Mouse (Mus musculus) hindbrain, embryonic 12.5 days (tissue): ENCODE results near the gene Wdfy4. TPM values are rescaled to one million over a fixed set of nuclear protein-coding genes. Genes with fewer than 3 reads are reported as not detected.

Experiments used
- ATAC-seq: fragments of 200-750 bp; cut with Nextera tagmentation; 2 replicates; pipeline ENCODE4 v1.8.0; 2017; ENCODE audit warnings: moderate TSS enrichment; ENCODE audit not compliant: low FRiP score
- H3K27ac ChIP-seq: fragments of 300-500 bp; sonication (generic); 2 replicates; pipeline ENCODE4 v1.5.1; 2016; ENCODE audit warnings: mild to moderate bottlenecking
- H3K27me3 ChIP-seq: fragments of 300-500 bp; sonication (generic); 2 replicates; pipeline ENCODE4 v1.6.1; 2016; ENCODE audit warnings: mild to moderate bottlenecking
- H3K36me3 ChIP-seq: fragments of 300-500 bp; sonication (generic); 2 replicates; pipeline ENCODE4 v1.6.1; 2016; ENCODE audit warnings: mild to moderate bottlenecking
- H3K4me1 ChIP-seq: fragments of 300-500 bp; sonication (generic); 2 replicates; pipeline ENCODE4 v1.6.1; 2016
- H3K4me2 ChIP-seq: fragments of 300-500 bp; sonication (generic); replicated peaks from 2 replicates; pipeline ENCODE4 v1.6.1; 2016; ENCODE audit warnings: mild to moderate bottlenecking
- H3K4me3 ChIP-seq: fragments of 300-500 bp; sonication (generic); 2 replicates; pipeline ENCODE4 v1.5.1; 2016; ENCODE audit warnings: mild to moderate bottlenecking
- H3K9ac ChIP-seq: fragments of 300-500 bp; sonication (generic); 2 replicates; pipeline ENCODE4 v1.6.1; 2016; ENCODE audit warnings: mild to moderate bottlenecking, moderate library complexity
- H3K9me3 ChIP-seq: fragments of 300-500 bp; sonication (generic); replicated peaks from 2 replicates; pipeline ENCODE4 v1.6.1; 2016; ENCODE audit warnings: mild to moderate bottlenecking
- WGBS: fragments of 180-500 bp; shearing (Covaris S2); methylation state at CpG from one replicate; pipeline ENCODE4 v1.1.7; 2016; 5-methylcytosine and 5-hydroxymethylcytosine counted together
- polyA plus RNA-seq: library from polyadenylated mRNA; unstranded; fragments of >200 nt; fragmentation: Nextera tagmentation; extraction: Ambion mirVana; gene quantifications from 2 replicates; pipeline ENCODE4 v1.2.1, GENCODE M21; 2016

Wdfy4 gene
- polyA plus RNA-seq, 1 experiment from 2014 or later = 0.25 TPM

GRCm38 (mm10) chr14:32939217-32939616, 246.1 kb downstream of the Wdfy4 start:
- WGBS = 78% methylated on average over 5 of the region's 5 CpGs
- no peaks in the 10 kb centered on the region for H3K36me3 ChIP-seq
- ATAC-seq = no peak

DNA sequence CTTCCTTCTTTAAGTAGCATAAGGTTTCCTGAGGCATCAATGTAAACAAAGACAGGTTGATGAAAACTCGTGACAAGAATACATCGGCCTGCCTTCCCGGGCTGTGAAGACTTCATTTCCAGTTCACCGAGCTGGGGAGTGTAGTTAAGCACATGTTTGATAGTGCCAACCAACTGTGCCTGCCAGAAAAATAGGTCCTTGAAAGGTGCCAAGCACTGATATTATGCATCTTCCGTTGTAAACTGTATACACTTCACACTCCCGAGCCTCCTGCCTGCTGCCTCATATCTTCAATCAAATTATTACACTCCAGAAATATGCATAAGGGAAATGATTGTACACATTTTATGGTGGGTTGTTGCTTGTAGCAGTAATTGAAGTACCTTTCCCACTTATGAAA, 251.2 kb downstream of the Wdfy4 start:
- H3K27me3 ChIP-seq = no peaks in the 10 kb centered on the region
- no peak for ATAC-seq
- WGBS = 78% methylated on average over 6 of the region's 6 CpGs
- H3K4me3 ChIP-seq = no peak overlapping the region
- H3K4me2 ChIP-seq = no peak overlapping the region
- no peaks in the 10 kb centered on the region for H3K9me3 ChIP-seq
- H3K27ac ChIP-seq = no peak overlapping the region
- H3K36me3 ChIP-seq = no peaks in the 10 kb centered on the region
- no peaks in the 10 kb centered on the region for H3K4me1 ChIP-seq
- no peak overlapping the region for H3K9ac ChIP-seq

More at GRCm38 (mm10) chr14:32939217-32939616, 246.1 kb downstream of the Wdfy4 start:
- Histone ChIP-seq H3K9ac (no peak overlapping the region), H3K27ac (no peak overlapping the region), H3K4me2 (no peak overlapping the region), H3K27me3 (no peaks in the 10 kb centered on the region), H3K9me3 (no peaks in the 10 kb centered on the region), H3K4me1 (0 out of 2 replicates have a peak, but pooled peaks cover 5% of the 10 kb centered on the region), H3K4me3 (no peak overlapping the region)

- WGBS = 84% methylated on average over 8 of the region's 8 CpGs
- H3K27me3 ChIP-seq = no peaks in the 10 kb centered on the region
These were observed 253.1 kb downstream of the Wdfy4 start for GRCm38 (mm10) chr14:32932220-32932619.

DNA sequence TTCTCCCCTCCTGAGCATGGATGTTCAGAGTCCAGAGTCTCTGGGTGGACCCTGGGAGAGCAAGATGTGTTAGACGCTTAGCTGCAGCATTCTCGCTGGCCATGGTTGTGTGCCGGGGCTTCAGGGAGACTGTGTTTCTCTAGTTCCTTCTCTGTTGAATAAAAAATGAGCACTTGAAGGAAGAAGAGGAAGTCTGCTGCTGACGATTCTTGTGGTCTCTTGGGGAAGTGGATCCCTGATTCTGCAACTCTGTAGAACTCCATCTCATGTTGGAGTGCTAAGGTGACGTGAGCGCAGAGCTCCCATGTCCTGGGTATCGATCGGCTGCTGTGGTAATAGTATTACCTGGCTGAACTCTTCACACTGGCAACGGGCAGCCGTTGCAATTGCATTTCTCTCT, 253.6 kb downstream of the Wdfy4 start:
- Histone ChIP-seq H3K9ac (no peak overlapping the region), H3K4me2 (no peak overlapping the region), H3K9me3 (no peaks in the 10 kb centered on the region), H3K36me3 (no peaks in the 10 kb centered on the region), H3K27ac (no peak overlapping the region), H3K4me1 (no peaks in the 10 kb centered on the region), H3K27me3 (no peaks in the 10 kb centered on the region), H3K4me3 (no peak overlapping the region)
- no peak for ATAC-seq
- 89% methylated on average over 10 of the region's 10 CpGs for WGBS

More at GRCm38 (mm10) chr14:32932220-32932619, 253.1 kb downstream of the Wdfy4 start:
- Histone ChIP-seq H3K4me3 (no peak overlapping the region), H3K36me3 (no peaks in the 10 kb centered on the region), H3K9ac (no peak overlapping the region), H3K27ac (no peak overlapping the region), H3K9me3 (no peaks in the 10 kb centered on the region), H3K4me1 (no peaks in the 10 kb centered on the region), H3K4me2 (no peak overlapping the region)
- no peak for ATAC-seq

GRCm38 (mm10) chr14:32923871-32924270, 261.4 kb downstream of the Wdfy4 start:
- H3K4me3 ChIP-seq = no peak overlapping the region
- no peaks in the 10 kb centered on the region for H3K27me3 ChIP-seq
- H3K27ac ChIP-seq = no peak overlapping the region
- H3K9me3 ChIP-seq = no peaks in the 10 kb centered on the region
- no peaks in the 10 kb centered on the region for H3K4me1 ChIP-seq
- 88% methylated on average over 9 of the region's 9 CpGs for WGBS
- H3K4me2 ChIP-seq = no peak overlapping the region
- no peak overlapping the region for H3K9ac ChIP-seq
- no peaks in the 10 kb centered on the region for H3K36me3 ChIP-seq
- no peak for ATAC-seq

DNA sequence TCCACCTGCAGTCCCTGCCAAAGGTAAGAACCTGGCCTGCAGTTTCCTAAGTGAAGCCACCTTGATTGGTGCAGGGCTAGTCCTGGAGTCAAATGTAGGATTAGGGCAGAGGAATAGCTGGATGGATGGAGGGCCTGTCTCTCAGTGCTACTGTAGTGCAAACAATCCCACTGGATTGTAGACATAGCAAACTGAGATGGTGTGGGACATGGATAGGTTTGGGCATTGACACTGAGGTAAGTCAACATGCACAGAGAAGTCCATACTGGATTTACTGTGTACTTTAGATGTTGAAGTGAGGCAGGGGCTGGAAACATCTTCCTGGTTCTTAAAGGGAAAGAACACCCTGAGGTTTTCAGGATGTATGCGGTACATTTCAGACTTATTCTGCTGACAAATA, 267.4 kb downstream of the Wdfy4 start:
- WGBS = 98% methylated on average over 1 of the region's 1 CpGs
- H3K4me1 ChIP-seq = no peaks in the 10 kb centered on the region
- no peak for ATAC-seq

DNA sequence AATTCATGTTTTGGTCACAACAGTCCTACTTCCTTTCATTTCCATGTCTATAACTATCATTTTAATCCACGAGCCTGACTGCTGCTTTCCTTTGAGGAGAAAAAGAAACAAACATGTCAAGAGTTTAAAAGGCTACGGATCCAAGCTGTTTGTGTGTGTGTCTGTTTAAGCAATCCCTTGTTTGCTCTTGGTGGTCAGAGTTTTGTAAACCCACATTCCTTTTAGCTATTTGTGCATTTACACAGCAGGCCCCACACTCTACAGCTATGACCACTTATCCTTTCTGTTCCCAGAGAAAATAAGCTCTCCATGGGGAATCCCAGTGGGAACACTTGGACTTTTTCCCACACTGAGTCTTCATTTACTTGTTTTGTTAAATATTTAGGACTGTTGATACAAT, 269.9 kb downstream of the Wdfy4 start:
- no peaks in the 10 kb centered on the region for H3K9me3 ChIP-seq
- no peaks in the 10 kb centered on the region for H3K36me3 ChIP-seq
- no peak overlapping the region for H3K4me3 ChIP-seq
- 50% methylated on average over 2 of the region's 2 CpGs for WGBS
- H3K4me1 ChIP-seq = no peaks in the 10 kb centered on the region
- no peaks in the 10 kb centered on the region for H3K27me3 ChIP-seq
- no peak overlapping the region for H3K27ac ChIP-seq
- no peak for ATAC-seq
- H3K4me2 ChIP-seq = no peak overlapping the region
- H3K9ac ChIP-seq = no peak overlapping the region

More for the DNA sequence above, 267.4 kb downstream of the Wdfy4 start:
- H3K9ac ChIP-seq = no peak overlapping the region
- H3K27ac ChIP-seq = no peak overlapping the region
- no peaks in the 10 kb centered on the region for H3K9me3 ChIP-seq
- H3K4me3 ChIP-seq = no peak overlapping the region
- H3K4me2 ChIP-seq = no peak overlapping the region
- no peaks in the 10 kb centered on the region for H3K27me3 ChIP-seq
- no peaks in the 10 kb centered on the region for H3K36me3 ChIP-seq

- Histone ChIP-seq H3K4me1 (no peaks in the 10 kb centered on the region), H3K27me3 (no peaks in the 10 kb centered on the region), H3K36me3 (no peaks in the 10 kb centered on the region), H3K9me3 (no peaks in the 10 kb centered on the region), H3K9ac (no peak overlapping the region), H3K4me3 (no peak overlapping the region), H3K4me2 (no peak overlapping the region), H3K27ac (no peak overlapping the region)
- 92% methylated on average over 4 of the region's 4 CpGs for WGBS
- ATAC-seq = no peak
These were observed 274.1 kb downstream of the Wdfy4 start for GRCm38 (mm10) chr14:32911187-32911586.

Other genes starting within 250 kb of the Wdfy4 start
- gene Lrrc18, start 194.1 kb downstream of the Wdfy4 start, polyA plus RNA-seq = 0.40 and 0.43 TPM in 2 replicates
- 2.0 and 2.1 TPM in 2 replicates for gene Arhgap22, start 28.5 kb upstream of the Wdfy4 start, polyA plus RNA-seq